Mouse (Mus musculus) liver, adult 2 months (tissue): ENCODE data around the gene BC004004.

Experiments
- CTCF ChIP-seq: fragments of 200-500 bp; IDR thresholded peaks from 2 replicates; pipeline ENCODE4 v1.5.1; 2011; ENCODE audit warnings: low read depth, low read length, control low read depth
- POLR2A ChIP-seq: fragments of 200-500 bp; IDR thresholded peaks from 2 replicates; pipeline ENCODE4 v1.6.1; 2011; ENCODE audit warnings: low read length, control low read depth; ENCODE audit not compliant: insufficient read depth; ENCODE audit errors: extremely low read depth

DNA sequence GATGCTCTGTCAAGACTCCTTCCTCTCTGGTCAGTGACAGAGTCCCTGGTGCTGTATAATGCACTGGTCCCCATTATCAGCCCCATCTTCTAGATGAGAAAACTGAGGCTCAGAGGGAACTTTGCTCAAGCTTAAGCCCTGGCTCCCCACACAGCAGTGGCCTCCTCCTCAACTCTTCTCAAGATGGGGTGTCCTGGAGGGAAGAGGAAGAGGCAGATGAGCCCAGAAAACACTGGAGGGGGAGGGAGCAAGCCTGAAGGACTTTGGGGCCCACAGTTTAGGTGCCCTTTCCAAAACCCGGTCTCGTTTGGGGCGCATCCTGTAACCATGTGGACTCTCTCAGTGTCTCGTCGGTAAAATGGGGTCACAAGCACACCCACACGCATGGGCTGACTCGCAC lies 50.9 kb downstream of the BC004004 start:
- no peak for TF ChIP-seq POLR2A
- TF ChIP-seq CTCF: no peak
